Mouse (Mus musculus): ENCODE measurements around the gene Steap2.
A peak's percentile ranks its signal among the peaks of the same experiment; 100 is the strongest.
"Not testable (repeated sequence)": the region's sequence is repeated elsewhere in the genome, so short reads cannot be mapped to it uniquely, and the experiment has no call there.

Gene Steap2

DNA sequence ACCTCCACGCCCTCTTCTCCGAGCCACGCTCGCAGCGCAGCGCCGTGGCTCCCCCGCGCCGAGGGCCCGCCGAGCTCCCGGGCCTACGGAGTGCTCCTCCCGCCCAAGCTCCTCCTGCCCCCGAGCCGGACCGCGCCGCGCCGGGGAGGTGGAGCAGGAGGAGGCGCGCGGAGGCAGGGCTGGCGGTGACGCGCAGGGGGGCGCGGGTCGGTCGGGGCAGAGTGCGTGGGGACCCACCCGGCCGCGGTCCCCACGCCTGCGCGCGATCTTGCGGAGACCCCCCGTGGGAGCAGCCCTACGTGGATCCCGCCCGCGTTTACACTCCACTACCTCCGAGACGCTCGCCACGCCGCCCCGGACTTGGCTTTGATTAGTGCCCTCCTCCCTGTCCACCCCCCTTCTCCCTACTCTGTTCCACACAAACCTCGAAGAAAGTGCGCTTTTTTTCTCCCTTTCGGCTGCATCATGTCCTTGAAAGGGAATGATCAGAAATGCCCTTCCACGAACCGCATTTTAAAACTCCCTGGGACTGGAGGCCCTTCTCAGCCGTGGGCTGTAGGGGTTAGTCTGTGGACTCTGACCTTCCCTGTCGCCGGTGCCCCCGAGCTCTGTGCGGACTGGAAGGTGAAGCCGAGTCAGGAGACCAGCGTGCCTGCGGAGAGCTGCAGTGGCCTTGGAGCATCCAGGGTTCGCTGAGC lies at the start of gene Steap2:
TSS of gene Steap2 (minus strand) at position 623 of the 698 bp plus-strand sequence.
- peak; percentile 74 for DNase-seq (ENCODE audit: extremely low spot score)

DNA sequence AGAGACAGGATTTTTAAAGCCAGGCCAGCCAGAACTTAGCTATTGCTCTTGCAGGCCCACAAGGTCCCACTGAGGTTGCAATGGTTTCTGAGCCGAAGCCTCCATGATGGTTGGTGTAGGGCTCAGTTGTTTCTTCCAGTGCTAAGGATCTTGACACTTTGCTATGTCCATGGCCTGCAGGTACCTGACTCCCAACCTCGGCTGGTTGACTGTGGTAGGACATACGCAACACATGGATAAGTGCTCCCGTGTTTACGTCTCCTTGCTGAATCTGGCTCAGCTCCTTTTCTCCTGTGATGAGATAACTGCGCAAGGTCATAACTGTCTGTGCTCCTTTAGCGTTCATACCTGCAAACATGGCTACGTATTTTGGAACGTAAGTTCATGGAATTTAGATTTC lies 40.1 kb upstream of the Steap2 start:
- DNase-seq (ENCODE audit: extremely low spot score), result no peak

DNA sequence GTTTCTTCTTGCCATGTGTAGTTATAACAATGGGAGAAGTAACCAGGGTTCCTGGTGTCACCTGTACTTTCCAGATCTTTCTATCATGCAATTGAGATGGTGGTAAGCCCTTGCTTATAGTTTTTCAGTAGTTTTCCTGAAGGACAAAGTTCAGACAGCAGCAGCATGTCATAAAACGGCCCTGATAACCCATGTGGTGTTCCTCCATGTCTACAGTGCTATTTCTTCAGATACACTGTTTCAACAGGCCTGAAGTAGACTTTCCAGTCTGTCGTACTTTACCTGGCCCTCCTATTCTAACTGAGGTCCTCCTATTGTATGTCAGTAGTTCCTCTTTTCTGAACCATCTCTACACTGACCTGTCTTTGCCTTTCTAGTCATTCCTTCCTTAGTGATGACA lies 38.5 kb upstream of the Steap2 start:
- no peak for DNase-seq (ENCODE audit: extremely low spot score)

DNA sequence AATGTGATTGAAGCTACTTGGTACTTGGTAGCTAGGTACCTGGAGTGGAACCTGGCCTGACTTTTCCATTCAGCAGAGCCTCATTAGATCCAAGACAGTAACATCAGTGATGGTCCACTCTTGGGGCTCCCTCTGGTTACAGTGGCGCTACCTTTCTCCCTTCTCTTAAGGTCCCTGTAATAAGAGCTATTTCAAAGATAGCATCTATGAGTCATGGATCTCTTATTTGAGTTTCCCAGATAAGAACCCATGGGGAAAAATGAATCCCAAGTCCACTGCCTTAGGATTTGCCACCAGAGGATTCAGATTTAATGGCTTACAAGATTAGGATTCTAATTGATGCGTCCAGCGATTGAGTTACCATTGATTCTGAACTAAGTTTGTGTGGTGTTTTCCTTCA lies 37.8 kb upstream of the Steap2 start:
- no peak for DNase-seq (ENCODE audit: extremely low spot score)

DNA sequence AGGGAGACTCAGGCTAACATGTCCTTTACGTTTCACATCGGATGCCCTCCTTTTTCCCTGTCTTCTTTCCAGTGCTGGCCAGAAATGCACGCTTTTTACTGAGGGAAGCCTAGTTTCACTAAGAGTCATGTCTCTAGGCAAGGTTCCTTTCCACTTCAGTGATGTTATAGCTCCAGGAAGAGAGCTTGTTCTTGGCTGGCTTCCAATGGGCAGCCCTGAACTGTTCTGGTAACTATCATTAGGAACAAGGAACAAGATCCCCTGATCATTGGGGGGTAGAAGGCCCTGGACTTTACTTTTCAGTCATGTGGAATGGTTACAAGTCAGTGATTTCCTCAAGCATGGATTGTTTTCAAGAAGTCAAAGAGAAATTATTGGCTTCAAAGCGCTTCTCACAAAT lies 35.5 kb upstream of the Steap2 start:
- no peak for DNase-seq (ENCODE audit: extremely low spot score)

DNA sequence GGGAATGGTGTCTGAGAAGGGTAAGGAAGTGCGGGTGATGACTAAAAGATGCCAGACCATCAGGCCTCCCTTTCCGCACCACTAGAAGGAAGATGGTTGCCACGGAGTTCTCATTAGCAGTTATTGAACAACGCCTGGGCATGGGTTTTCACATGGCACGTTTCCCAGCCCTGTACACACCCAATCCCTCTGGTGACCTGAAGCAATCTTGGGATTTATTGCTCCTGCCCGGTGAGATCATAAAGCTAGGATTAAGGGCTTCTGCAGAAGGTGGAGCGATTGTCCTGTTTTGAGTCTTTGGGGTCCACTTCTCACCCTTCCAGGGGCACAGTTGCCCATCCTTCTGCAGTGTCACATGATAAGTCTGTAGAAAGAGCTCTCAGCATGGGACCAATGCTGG lies 27.8 kb upstream of the Steap2 start:
- no peak for DNase-seq (ENCODE audit: extremely low spot score)

DNA sequence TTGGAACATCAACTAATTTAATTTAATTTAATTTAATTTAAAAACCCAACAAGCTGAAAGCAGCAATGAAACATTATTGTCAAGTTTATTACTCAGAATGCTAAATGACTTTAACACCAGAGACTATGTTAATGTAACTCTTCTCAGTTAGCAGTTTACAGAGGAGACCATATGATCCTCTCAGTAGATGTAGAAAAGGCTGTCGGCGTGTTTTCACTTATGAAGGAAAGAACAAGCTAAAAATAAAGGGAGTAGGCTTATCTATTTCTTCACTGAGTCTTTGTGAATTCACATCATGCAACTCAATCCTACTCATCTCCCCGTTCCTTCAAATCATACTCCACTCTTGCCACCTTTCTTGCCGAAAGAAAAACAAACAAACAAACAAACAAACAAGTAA lies 16.7 kb upstream of the Steap2 start:
- no peak for DNase-seq (ENCODE audit: extremely low spot score)

DNA sequence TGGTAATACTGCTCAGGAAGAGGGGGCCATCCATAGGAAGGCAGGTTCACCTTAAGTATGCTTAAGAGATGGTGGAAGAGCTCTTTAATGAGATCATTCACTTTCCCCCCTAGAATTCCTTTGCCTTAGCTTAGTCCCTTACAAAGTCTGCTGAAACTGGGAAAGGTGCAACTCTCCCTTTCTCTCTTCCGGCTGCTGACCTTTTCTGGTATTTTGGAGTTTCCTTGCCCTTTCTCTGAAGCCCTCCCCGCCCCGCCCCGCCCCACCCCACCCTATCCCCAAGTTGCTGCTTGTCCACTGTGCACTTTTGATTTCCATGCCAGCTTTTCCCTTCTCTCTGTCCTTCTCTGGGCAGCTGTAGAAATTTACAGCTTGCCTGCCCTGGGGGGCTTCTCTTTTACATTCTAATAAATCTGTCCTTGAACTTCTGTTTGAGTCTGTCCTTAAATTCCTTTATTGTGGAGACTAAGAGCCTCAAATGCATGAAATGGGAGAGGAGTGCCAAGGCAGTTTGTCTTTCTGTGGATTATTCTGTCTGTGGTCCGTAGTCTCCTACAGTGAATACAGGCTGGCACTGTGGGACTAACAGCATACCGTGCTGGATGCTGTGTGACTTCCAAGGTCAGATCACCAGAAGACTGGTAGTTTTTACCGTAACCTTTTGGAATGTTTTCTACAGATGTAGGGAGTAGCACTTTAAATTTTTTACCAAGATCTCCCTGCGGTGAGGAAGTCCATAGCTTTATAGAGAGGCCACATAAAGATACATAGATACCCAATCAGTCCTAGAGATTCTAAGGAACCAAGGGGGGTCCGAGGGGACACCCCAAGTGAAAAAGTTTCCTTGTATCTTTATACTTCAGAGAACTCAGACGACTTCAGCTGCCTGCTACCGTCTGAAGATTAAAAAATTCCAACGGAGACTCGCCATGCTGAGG lies 13.2 kb upstream of the Steap2 start:
- no peak for DNase-seq (ENCODE audit: extremely low spot score)

DNA sequence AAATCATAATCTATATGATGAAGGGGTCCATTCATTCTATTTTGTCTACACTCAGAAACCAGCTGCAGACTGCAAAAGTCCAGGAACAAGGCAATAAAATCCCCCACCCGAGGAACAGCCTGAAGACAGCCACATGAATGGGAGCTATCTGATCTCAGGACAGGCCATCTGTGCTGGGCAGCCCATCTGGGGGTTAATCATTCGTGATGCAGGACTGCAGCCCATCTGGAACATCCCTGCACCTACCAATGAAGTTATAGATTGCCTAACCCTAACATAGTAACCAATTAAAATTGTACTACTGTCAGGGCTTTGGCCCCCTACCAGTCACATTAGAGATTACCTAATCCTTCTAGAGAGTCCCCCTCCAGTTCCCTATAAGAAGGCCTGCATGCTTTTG lies 10.6 kb upstream of the Steap2 start:
- no peak for DNase-seq (ENCODE audit: extremely low spot score)

DNA sequence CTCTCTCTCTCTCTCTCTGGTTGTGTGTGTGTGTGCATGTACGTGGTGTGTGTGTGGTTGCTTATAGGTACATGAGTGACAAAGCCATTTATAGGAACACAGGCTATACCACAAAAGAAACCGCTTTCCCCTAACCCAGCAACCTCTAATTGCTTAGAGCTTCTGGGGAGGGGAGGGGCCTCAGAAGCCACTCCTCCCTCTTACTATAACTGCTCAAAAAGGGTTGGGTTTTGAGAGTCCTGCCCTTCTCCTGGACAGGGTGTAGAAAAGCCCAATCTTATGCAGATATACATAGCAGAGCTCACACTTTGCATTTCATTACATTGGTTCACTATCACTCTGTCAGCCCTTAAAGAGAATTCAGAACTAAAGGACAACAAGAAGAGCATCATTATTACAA lies 6.0 kb upstream of the Steap2 start:
- DNase-seq (ENCODE audit: extremely low spot score), result no peak

DNA sequence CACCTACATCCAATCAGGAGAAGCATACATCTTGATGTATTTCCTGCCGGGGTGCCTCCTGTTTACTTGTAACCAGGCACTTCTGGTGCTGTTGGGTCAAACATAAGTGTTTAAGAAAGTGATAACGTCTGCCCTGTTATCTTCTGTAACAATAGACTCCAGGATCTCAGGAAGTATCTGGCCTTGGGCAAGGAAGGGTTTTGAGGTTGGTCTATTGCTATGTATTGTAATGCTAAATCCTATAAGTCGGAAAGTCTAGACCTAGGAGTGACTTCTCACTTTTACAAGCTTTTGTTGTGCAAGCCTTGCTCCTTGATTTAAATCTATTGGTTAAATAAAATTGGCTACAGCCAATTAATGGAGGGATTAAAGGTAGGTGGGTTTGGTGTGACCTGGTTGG lies 4.5 kb upstream of the Steap2 start:
- DNase-seq (ENCODE audit: extremely low spot score), result no peak

DNA sequence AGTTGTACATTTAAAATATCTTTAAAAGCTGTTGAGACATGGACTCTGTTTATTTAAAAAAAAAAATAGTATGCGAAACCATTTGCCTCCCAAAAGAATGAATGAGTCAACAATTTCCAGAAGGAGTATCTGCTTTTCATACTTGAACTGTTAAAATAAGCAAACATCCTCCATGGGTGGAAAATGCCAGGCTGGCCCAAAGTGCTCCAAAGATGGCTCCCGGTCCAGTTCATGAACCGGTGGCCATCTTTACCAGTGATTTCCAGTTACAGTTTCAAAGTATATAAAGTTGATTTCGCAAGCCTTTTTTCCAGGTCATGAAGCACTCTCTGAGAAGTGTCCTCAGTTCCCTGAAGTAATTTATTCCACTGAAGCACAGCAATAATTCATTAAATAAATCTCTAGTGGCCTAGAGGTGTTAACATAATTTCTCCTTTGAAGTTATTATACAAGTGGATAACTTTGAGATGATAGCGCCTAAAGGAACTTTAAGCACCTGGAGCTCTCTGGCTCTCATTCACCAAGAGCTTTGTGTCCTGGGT lies 1.1 kb upstream of the Steap2 start:
- no peak for DNase-seq (ENCODE audit: extremely low spot score)

DNA sequence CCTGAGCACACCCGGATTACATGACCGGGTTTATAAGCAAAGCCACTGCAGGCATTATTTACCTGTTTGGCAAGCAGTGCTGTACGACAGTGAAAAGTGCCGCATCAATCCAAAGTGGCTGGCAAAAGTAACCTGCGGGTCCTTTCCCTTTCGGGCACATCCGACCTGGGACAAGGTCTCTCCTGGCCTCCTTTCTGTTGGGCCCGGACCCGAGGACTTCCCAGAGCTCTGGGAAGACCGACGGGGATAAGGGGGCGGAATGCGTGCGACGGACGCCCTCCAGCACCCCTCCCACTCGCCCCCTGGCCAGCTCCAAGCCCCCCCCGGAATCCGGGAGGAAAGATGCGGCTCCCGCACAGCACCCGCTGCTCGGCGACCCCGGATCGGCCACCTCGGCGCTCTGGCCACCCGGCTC lies 830 bp downstream of the Steap2 start:
- DNase-seq (ENCODE audit: extremely low spot score), result peak; percentile 66

DNA sequence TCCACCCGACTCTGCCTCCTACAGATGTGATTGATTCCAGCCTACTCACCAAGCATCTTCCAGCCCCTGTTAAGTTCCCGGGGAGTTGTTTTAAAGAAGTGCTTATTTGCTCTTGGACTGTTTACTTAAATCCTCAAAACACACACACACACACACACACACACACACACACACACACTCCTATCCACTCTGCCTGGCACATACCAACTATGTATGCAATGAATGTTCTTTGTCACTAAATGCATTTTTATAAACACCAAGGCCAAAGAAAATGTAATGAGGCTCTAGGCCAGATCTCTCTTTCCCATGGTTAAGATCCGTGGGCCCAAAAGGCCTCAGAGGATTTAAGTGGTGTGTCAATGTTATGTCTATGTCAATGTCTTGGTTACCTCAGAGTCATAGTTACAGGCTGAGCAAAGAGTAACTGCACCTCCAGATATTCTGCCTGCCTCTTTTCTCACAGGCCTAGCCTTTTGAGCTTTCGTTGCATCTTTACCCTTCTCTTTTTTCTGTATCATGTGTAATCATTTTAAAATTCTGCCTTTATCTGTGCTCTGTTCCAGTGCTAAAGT lies 2.1 kb downstream of the Steap2 start:
- no peak for DNase-seq (ENCODE audit: extremely low spot score)

DNA sequence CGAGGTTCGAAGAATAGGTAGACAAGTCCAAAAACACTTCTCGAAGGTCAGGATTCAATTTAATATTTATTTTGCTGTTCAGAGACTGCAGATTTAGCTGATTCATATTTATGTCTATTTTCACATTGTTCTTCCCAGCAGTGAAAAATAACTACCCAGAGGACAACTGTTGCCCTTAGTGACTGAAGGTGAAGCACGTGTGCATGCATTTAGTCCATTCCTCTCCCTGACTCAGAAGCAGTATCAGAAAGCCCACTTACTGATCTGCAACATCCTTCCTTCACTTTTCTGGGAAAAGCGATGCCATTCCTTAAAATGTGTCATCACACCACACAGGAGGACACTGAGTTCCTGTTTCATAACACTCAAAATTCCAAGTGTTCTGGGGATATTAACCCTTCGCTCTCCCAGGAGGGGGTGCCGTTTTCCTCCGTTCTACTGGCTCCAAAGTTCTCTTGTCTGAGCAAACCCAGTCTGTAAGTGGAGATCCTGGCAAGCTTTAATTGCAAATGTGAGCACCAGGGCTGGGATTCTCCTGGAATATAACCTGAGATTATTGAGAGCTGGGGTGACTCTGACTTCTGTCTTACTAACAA lies 5.3 kb downstream of the Steap2 start:
- no peak for DNase-seq (ENCODE audit: extremely low spot score)

DNA sequence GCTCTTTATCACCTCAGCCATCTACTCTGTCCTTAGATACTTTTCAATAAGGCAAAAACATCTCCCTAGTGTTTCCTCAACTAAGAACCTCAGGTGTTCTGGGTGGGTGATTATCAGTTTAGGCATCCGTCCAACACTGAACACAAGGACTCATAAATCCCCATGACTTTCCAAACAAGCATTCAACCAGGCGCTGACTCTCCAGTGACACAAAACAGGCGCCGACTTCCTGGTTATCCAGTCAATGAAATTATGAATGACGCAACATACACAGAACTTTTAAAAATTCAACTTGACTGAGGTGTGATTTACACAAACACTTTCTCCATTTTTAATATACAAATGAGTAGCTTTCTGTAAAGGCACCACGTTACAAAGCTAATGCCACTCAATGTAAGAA lies 6.2 kb downstream of the Steap2 start:
- DNase-seq (ENCODE audit: extremely low spot score), result no peak

DNA sequence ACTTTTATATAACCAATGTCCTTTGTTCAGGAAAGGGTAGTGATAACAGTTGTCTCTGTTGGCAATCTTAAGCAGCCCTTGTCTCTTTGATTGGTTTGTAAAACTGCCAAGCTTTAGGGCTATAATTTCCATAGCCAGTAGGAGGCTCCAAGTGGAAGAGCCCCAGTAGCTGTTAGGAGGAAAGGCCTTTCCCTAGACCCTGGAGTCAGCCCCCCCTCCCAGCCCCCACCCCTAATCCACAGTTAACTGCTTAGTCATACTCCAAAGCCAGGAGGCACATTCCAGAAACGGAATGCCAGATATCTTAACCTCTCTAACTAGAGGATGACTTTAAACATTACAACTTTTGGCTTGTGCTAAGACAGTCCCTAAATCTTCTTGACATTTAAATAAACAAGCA lies 7.4 kb downstream of the Steap2 start:
- peak; percentile 22 for DNase-seq (ENCODE audit: extremely low spot score)

DNA sequence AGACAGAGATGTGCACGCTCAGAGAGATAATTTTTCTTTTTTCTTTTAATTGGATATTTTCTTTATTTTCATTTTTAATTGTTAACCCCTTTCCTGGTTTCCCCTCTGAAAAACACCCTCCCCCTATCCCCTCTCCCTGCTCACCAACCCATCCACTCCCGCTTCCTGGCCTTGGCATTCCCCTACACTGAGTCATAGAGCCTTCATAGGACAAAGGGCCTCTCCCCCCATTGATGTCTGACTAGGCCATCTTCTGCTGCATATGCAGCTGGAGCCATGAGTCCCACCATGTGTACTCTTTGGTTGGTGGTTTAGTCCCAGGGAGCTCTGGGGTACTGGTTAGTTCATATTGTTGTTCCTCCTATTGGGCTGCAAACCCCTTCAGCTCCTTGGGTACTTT lies 9.4 kb downstream of the Steap2 start:
- not testable (repeated sequence) for DNase-seq (ENCODE audit: extremely low spot score)

DNA sequence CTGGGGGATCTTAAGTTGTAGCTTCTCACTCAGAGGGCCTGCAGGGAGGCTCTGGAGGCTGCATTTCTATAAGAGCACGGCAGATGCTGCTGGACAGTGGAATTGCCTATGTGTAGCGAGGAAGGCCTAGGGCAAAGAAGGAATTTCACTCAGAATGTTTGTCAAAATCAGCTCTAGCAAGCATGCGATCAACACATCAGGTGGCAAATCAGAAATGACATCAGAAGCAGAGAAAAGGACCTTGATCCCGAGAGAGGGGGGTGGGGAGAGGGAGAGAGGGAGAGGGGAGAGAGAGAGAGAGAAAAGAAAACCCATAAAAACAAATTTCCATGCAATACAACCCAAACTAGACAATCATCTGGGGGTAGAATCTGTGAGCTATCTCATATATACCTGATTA lies 11.1 kb downstream of the Steap2 start:
- no peak for DNase-seq (ENCODE audit: extremely low spot score)

DNA sequence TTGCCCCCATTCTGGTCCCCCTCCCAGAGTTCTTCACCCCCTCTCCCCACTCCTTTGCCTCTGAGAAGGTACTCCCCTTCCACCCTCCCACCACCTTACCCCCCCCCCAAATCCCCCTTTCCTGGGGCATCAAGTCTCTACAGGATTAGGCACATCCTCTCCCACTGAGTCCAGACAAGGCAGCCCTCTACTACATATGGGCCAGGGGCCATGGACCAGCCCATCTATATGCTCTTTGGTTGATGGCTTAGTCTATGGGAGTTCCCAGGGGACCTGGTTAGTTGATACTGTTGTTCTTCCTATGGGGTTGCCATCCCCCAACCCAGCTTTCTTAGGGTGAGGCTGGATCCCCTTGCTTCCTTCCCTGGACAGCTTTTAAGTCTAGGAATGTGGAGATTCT lies 14.9 kb downstream of the Steap2 start:
- no peak for DNase-seq (ENCODE audit: extremely low spot score)

DNA sequence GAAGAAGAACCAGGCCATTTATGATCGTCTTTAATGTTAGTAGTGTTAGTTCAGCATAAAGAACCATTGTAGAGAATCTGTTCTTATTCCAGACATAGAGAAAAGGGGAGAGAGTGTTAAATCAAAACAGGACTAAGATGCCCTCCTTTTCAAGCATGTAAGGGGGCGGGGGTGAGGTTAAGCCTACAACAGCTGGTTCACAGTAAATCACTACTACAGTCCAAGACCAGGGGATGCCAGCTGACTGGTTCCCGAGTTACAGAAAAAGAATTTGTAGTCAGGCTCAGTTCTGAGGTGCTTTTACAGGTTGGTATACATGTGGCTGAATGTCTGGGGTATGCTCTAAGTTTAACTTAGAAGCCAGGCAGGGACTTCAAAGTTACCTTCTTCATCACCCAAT lies 18.3 kb downstream of the Steap2 start:
- DNase-seq (ENCODE audit: extremely low spot score), result no peak

DNA sequence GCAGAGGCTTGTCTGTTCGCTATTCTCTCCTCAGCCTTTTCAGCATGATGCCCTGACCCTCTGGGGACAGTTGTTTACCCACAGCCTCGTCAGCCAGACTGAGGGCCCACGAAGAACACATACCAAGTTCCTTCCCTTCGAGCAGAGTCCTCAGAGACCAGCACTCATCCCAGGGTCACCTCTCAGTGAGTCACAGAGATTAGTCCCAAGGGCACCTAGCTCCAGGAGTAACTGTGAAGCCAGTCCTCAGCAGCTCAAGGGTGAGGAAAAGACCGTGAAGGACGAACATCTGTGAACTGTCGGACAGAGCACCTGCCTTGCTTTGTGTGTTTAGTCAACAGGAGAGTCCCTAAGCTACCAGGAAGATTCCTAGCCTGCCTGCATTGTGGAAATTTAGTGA lies 25.5 kb downstream of the Steap2 start:
- DNase-seq (ENCODE audit: extremely low spot score), result no peak
